Mouse (Mus musculus): ENCODE results near the gene Cd55b. TPM values are rescaled to one million over a fixed set of nuclear protein-coding genes. Genes with fewer than 3 reads are reported as not detected.

The Cd55b gene
- polyA plus RNA-seq (2017; shearing (Covaris generic)): not detected

DNA sequence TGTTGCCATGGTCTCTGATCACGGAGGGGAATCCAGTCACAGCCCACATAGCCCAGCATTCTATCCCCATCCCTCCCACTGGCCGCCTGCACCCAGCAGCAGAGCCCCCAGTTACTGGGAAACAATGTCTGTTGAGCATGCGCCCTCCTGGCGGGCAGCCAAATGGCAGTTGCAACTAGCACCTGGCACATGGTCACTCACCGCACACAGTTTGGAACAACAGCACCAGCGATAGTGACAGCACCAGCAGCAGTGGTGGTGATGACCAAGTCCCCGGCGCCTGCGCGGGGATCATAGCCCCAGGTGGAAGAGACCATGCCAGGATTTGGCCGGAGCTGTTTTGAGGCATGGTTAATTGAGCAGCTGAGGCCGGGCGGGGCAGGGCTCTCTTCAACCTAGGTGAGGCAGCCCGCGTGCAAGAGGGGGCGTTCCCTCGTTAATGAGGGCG, at the start of gene Cd55b:
Gene Cd55b (minus strand): TSS at position 346 of the 448 bp plus-strand sequence.

DNA sequence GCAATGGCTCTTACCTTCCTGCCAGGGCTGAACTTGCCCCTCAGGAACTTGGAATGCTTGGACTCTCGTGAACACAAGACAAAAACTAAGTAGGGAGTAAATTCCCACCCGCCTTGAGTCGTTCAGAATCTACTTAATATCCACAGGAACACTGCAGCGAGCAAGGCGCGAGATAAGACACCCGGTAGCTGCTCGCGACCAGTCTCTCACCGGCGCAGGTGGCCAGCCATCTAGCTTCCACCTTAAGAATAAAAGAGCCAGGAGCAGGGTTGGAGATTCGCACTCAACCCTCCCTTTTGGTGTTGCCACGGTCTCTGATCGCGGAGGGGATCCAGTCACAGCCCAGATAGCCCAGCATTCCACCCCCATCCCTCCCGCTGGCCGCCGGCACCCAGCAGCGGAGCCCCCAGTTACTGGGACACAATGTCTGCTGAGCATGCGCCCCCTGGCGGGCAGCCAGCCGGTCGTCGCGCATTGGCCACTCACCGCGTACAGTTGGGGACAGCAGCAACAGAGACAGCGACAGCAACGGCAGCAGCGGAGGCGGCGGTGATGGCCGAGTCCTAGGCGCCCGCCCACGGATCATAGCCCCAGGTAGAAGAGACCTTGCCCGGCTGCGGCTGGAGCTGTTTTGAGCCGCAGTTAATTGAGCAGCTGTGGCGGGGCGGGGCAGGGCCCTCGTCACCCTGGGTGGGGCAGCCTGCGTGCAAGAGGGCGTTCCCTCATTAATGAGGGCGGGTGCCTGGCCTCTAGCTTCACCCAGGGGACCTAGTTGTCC, 39.5 kb upstream of the Cd55b start, which contains the start of gene Cd55:
Gene Cd55 (minus strand): TSS at position 661 of the 778 bp plus-strand sequence.

Other genes starting within 250 kb of the Cd55b start
- 48.1 TPM for gene Cd55, start 39.7 kb upstream of the Cd55b start, polyA plus RNA-seq (2017; shearing (Covaris generic))
- gene Zp3r, start 206.6 kb upstream of the Cd55b start, polyA plus RNA-seq (2017; shearing (Covaris generic)): not detected
- 0.09 TPM for gene C4bp, start 238.6 kb upstream of the Cd55b start, polyA plus RNA-seq (2017; shearing (Covaris generic))